In genomic region chr7:45642503-45643255, GRCm38 (mm10) we compare ENCODE assay signal across 8 mouse cellular contexts. TPM values are rescaled to one million over a fixed set of nuclear protein-coding genes. Genes with fewer than 3 reads are reported as not detected.
DNase-seq lines count a peak whose midpoint lies in the region; ATAC-seq and TF ChIP-seq lines count a peak whose summit lies in the region.

No protein-coding gene starts in this region.

- peak overlapping the region; percentile 58 for H3K27ac ChIP-seq in heart, embryonic 11.5 days (ENCODE audit: low read depth, low read length)
- peak overlapping the region; percentile 31; the same call in 1 of the 2 replicates for H3K27ac ChIP-seq in ES-Bruce4 (ENCODE audit: insufficient read depth, low read length)
- H3K27ac ChIP-seq in forebrain, embryonic 16.5 days (ENCODE audit: low read length) = peak overlapping the region; percentile 90
- no peak overlapping the region for H3K27ac ChIP-seq in liver, embryonic 16.5 days (ENCODE audit: low read length)

- TF ChIP-seq EP300 in ES-Bruce4 (IDR thresholded peaks at IDR 0.05; ENCODE audit: insufficient read depth, low read depth, low read length) = no peak

- peak overlapping the region; percentile 80 for H3K9ac ChIP-seq in heart, embryonic 11.5 days (ENCODE audit: low read depth, low read length)
- H3K9ac ChIP-seq in ES-Bruce4 (ENCODE audit: low read depth, poor library complexity, severe bottlenecking) = peak overlapping the region; percentile 63
- peak overlapping the region; percentile 72 for H3K9ac ChIP-seq in forebrain, embryonic 16.5 days (replicated peaks; ENCODE audit: low read depth, low read length)
- H3K9ac ChIP-seq in liver, embryonic 16.5 days (ENCODE audit: low read depth, low read length) = peak overlapping the region; percentile 13; the same call in 1 of the 2 replicates

- ATAC-seq in heart, embryonic 11.5 days (replicated peaks; ENCODE audit: insufficient number of reproducible peaks, low FRiP score, low TSS enrichment) = no peak
- no peak for ATAC-seq in forebrain, embryonic 16.5 days
- no peak for ATAC-seq in liver, embryonic 16.5 days (ENCODE audit: low read depth)

- H3K36me3 ChIP-seq in heart, embryonic 11.5 days (ENCODE audit: control insufficient read depth, insufficient read depth, low read length) = no peaks in the 10 kb centered on the region
- no peaks in the 10 kb centered on the region for H3K36me3 ChIP-seq in ES-Bruce4 (ENCODE audit: control insufficient read depth, insufficient read depth, low read length, poor library complexity, severe bottlenecking)
- no peaks in the 10 kb centered on the region for H3K36me3 ChIP-seq in forebrain, embryonic 16.5 days (ENCODE audit: control insufficient read depth, insufficient read depth)
- no peaks in the 10 kb centered on the region for H3K36me3 ChIP-seq in liver, embryonic 16.5 days (ENCODE audit: control insufficient read depth, insufficient read depth)

- DNase-seq in heart, adult 8-10 months (ENCODE audit: low spot score) = no peak
- no peak for DNase-seq in spleen, postnatal 36 days (ENCODE audit: low spot score in 2 of 2)
- no peak for DNase-seq in right cerebral cortex, postnatal 36 days (ENCODE audit: low spot score in 2 of 2)
- no peak for DNase-seq in ovary, adult 18-20 months (ENCODE audit: low spot score)

- no peak for TF ChIP-seq POLR2A in ES-Bruce4 (IDR thresholded peaks at IDR 0.05; ENCODE audit: insufficient read depth, low read length)

- no peaks in the 10 kb centered on the region for H3K9me3 ChIP-seq in heart, embryonic 11.5 days (replicated peaks; ENCODE audit: control insufficient read depth, low read length)
- no peaks in the 10 kb centered on the region for H3K9me3 ChIP-seq in ES-Bruce4 (replicated peaks; ENCODE audit: control insufficient read depth, insufficient read depth, low read length, poor library complexity, severe bottlenecking)
- H3K9me3 ChIP-seq in forebrain, embryonic 16.5 days (ENCODE audit: control insufficient read depth, low read length) = no peaks in the 10 kb centered on the region
- H3K9me3 ChIP-seq in liver, embryonic 16.5 days (replicated peaks; ENCODE audit: control insufficient read depth, low read length) = no peaks in the 10 kb centered on the region

- peak overlapping the region; percentile 42 for H3K4me3 ChIP-seq in heart, embryonic 11.5 days (ENCODE audit: low read depth, low read length)
- H3K4me3 ChIP-seq in ES-Bruce4 (ENCODE audit: low read depth, low read length) = peak overlapping the region; percentile 68
- H3K4me3 ChIP-seq in forebrain, embryonic 16.5 days (replicated peaks; ENCODE audit: low read length) = peak overlapping the region; percentile 54
- H3K4me3 ChIP-seq in liver, embryonic 16.5 days (ENCODE audit: low read depth, low read length) = peak overlapping the region; percentile 43

- no peak for TF ChIP-seq CTCF in ES-Bruce4 (IDR thresholded peaks at IDR 0.05; ENCODE audit: low read depth, low read length)

- H3K4me1 ChIP-seq in heart, embryonic 11.5 days (ENCODE audit: control insufficient read depth, insufficient read depth, low read length) = peaks cover 30% of the 10 kb centered on the region
- H3K4me1 ChIP-seq in ES-Bruce4 (ENCODE audit: control insufficient read depth, insufficient read depth, low read length) = no peaks in the 10 kb centered on the region
- peaks cover 29% of the 10 kb centered on the region for H3K4me1 ChIP-seq in forebrain, embryonic 16.5 days (replicated peaks; ENCODE audit: control insufficient read depth, insufficient read depth, low read length)
- peaks cover 7% of the 10 kb centered on the region; the same call in 1 of the 2 replicates for H3K4me1 ChIP-seq in liver, embryonic 16.5 days (ENCODE audit: control insufficient read depth, low read depth, low read length)

- 40% methylated on average over 16 of the region's 16 CpGs for WGBS in heart, embryonic 11.5 days (ENCODE audit: insufficient replicate concordance)
- WGBS in forebrain, embryonic 16.5 days = 28% methylated on average over 16 of the region's 16 CpGs
- 31% methylated on average over 16 of the region's 16 CpGs for WGBS in liver, embryonic 16.5 days (ENCODE audit: insufficient replicate concordance)

- peak overlapping the region; percentile 76 for H3K4me2 ChIP-seq in heart, embryonic 11.5 days
- H3K4me2 ChIP-seq in forebrain, embryonic 16.5 days (ENCODE audit: low read length) = peak overlapping the region; percentile 73
- H3K4me2 ChIP-seq in liver, embryonic 16.5 days (ENCODE audit: low read depth, low read length) = peak overlapping the region; percentile 56

- no peaks in the 10 kb centered on the region; the same call in 1 of the 2 replicates for H3K27me3 ChIP-seq in heart, embryonic 11.5 days (ENCODE audit: control insufficient read depth, insufficient read depth, low read length)
- H3K27me3 ChIP-seq in ES-Bruce4 (ENCODE audit: control insufficient read depth, insufficient read depth, low read length, poor library complexity, severe bottlenecking) = no peaks in the 10 kb centered on the region
- no peaks in the 10 kb centered on the region for H3K27me3 ChIP-seq in forebrain, embryonic 16.5 days (replicated peaks; ENCODE audit: control insufficient read depth, insufficient read depth, low read length)
- peaks cover 6% of the 10 kb centered on the region; the same call in 1 of the 2 replicates for H3K27me3 ChIP-seq in liver, embryonic 16.5 days (ENCODE audit: control insufficient read depth, insufficient read depth, low read depth, low read length)

RNA-seq across cellular contexts. Expression of gene Mamstr, which starts 2.9 kb away (rescaled TPM):
- polyA plus RNA-seq in heart, embryonic 11.5 days (2014; fragmentation: Nextera tagmentation; extraction: Ambion mirVana) = 3.4 and 4.0 TPM in 2 replicates
- total RNA-seq in heart, adult 8-10 months (2022) = 1 to 10 TPM; 2.0 to 5.9 (median 5.1) TPM
- polyA plus RNA-seq in ES-Bruce4 (2011; ENCODE audit: insufficient read depth, insufficient read length, low read depth, missing spikeins) = 2.2 and 4.1 TPM in 2 replicates
- 2.8 and 4.2 TPM in 2 replicates for polyA plus RNA-seq in forebrain, embryonic 16.5 days (2015; fragmentation: Nextera tagmentation; extraction: Ambion mirVana)
- 0.58 and 1.3 TPM in 2 replicates for polyA plus RNA-seq in liver, embryonic 16.5 days (2015; fragmentation: Nextera tagmentation; extraction: Ambion mirVana)

RNA-seq across cellular contexts. Expression of gene Rasip1, which starts 15.4 kb away (rescaled TPM):
- polyA plus RNA-seq in heart, embryonic 11.5 days (2014; fragmentation: Nextera tagmentation; extraction: Ambion mirVana) = 13.9 and 14.5 TPM in 2 replicates
- total RNA-seq in heart, adult 8-10 months (2022) = 10 to 100 TPM; 17.8 to 27.2 (median 26.2) TPM
- 2.5 and 3.0 TPM in 2 replicates for polyA plus RNA-seq in ES-Bruce4 (2011; ENCODE audit: insufficient read depth, insufficient read length, low read depth, missing spikeins)
- 13.5 and 15.1 TPM in 2 replicates for polyA plus RNA-seq in forebrain, embryonic 16.5 days (2015; fragmentation: Nextera tagmentation; extraction: Ambion mirVana)
- polyA plus RNA-seq in liver, embryonic 16.5 days (2015; fragmentation: Nextera tagmentation; extraction: Ambion mirVana) = 1.7 and 1.8 TPM in 2 replicates

RNA-seq across cellular contexts. Expression of gene Izumo1, which starts 21.1 kb away (rescaled TPM):
- 0.34 and 0.35 TPM in 2 replicates for polyA plus RNA-seq in heart, embryonic 11.5 days (2014; fragmentation: Nextera tagmentation; extraction: Ambion mirVana)
- under 1 TPM; 0.20 to 0.53 (median 0.35) TPM for total RNA-seq in heart, adult 8-10 months (2022)
- 4.6 and 5.8 TPM in 2 replicates for polyA plus RNA-seq in ES-Bruce4 (2011; ENCODE audit: insufficient read depth, insufficient read length, low read depth, missing spikeins)
- polyA plus RNA-seq in forebrain, embryonic 16.5 days (2015; fragmentation: Nextera tagmentation; extraction: Ambion mirVana) = not detected in 2 replicates
- polyA plus RNA-seq in liver, embryonic 16.5 days (2015; fragmentation: Nextera tagmentation; extraction: Ambion mirVana) = 0.05 and 0.06 TPM in 2 replicates

RNA-seq across cellular contexts. Expression of gene Fut2, which starts 23.5 kb away (rescaled TPM):
- polyA plus RNA-seq in heart, embryonic 11.5 days (2014; fragmentation: Nextera tagmentation; extraction: Ambion mirVana) = 0.56 and 1.0 TPM in 2 replicates
- 1 to 10 TPM in 1 of 4 experiments, under 1 TPM in 3; 0.19 to 1.5 (median 0.58) TPM for total RNA-seq in heart, adult 8-10 months (2022)
- 0.87 TPM in 1 of 2 replicates, not detected in the other for polyA plus RNA-seq in ES-Bruce4 (2011; ENCODE audit: insufficient read depth, insufficient read length, low read depth, missing spikeins)
- 0.10 and 0.21 TPM in 2 replicates for polyA plus RNA-seq in forebrain, embryonic 16.5 days (2015; fragmentation: Nextera tagmentation; extraction: Ambion mirVana)
- 0.02 and 0.08 TPM in 2 replicates for polyA plus RNA-seq in liver, embryonic 16.5 days (2015; fragmentation: Nextera tagmentation; extraction: Ambion mirVana)

RNA-seq across cellular contexts. Expression of gene Fut1, which starts 25.6 kb away (rescaled TPM):
- not detected in 2 replicates for polyA plus RNA-seq in heart, embryonic 11.5 days (2014; fragmentation: Nextera tagmentation; extraction: Ambion mirVana)
- total RNA-seq in heart, adult 8-10 months (2022) = not detected
- 3.0 and 3.9 TPM in 2 replicates for polyA plus RNA-seq in ES-Bruce4 (2011; ENCODE audit: insufficient read depth, insufficient read length, low read depth, missing spikeins)
- not detected in 2 replicates for polyA plus RNA-seq in forebrain, embryonic 16.5 days (2015; fragmentation: Nextera tagmentation; extraction: Ambion mirVana)
- polyA plus RNA-seq in liver, embryonic 16.5 days (2015; fragmentation: Nextera tagmentation; extraction: Ambion mirVana) = not detected in 2 replicates

Comparison
In these comparisons a context has a peak if more than half of its experiments do, and no peak if none do; other contexts are left out.
1. H3K9ac ChIP-seq: peak in every context shown above with its lines; median percentile 80 in heart, embryonic 11.5 days; 72 in forebrain, embryonic 16.5 days; 63 in ES-Bruce4; 13 in liver, embryonic 16.5 days.